Mouse (Mus musculus) frontal cortex, postnatal 25 days (tissue): ENCODE data around the gene Hbs1l.

Experiments used
- DNase-seq, 2 experiments: peaks; one replicate each; pipeline ENCODE4 v3.0.0; 2022; ENCODE audit warnings: low spot score in 2 of 2

Gene Hbs1l

DNA sequence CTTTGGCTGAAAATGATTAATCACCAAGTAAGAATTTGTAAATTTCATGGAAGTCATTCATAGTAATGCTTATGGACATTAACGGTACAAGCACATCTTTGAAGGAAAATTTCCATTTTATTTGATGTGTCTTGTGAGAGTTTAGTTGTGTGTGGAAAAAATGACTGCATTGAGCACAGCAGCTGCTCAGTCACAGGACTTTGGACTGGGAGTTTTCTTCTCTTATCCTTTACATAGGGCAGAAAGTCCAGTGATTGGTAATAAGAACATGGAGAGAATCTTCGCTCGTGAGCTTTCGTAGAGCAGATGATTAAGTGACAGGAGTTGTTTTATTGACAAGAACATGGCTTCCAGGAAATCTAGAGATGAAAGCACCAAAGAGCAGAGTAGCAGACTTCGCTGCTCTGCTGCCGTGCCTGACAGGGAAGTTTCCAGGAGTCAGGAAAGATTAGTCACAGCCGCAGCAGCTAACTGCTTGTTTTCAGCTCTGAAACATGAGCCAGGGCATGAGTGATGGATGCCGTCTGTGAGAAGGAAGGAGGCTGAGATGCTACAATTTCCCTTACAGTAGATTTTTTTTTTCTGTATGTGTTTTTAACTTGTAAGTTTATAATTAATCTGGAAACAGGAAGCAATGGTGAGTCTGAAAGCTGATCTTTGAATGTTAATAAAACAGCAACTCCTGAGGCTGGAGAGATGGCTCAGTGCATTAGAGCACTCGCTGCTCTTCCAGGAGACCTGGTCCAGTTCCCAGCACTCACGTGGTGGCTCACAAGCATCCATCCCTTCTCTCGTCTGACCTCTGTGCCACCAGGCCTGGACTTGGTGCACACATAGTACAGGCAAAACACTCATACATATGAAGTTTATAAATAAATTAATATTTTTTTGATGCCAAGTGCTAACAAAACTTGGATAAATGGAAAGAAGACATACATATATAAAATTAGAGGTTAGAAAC lies 9.2 kb downstream of the Hbs1l start:
- DNase-seq = no peak

DNA sequence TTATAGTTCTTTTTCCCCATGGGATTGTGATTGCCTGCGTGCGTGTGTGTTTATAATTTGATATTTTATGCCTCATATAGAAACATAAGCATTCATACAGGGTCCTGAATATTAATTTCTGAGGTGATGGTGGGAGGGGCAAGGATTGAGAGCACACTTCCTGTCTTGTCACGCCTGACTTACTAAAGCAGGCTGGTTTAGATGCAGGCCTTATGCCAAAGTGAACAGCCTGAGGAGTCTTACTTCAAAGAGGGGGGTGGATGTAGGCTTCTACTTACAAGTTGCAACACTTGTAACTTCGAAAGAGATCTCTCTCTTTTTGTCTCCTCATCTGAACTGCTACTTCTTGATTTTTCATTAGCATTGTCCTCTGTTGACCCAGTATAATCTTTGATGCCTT lies 18.0 kb downstream of the Hbs1l start:
- no peak for DNase-seq

DNA sequence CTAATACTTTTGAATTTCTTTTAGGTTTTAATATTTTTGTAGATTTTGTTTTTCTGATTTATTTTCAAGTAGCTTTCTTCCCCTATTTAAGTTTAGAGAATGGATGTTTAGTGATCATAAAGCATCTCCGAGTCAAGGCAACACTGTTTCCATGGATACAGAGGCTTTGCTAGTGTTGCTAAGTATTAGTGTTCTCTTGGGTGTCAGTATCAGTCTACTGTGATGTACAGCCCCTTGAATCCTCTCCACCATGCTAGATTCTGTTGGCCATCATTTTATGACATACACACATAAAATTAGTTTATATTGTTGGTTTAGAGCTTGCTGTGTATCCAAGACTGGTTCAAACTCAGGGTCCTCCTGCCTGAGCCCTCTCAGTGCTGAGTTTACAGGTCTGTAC lies 20.3 kb downstream of the Hbs1l start:
- DNase-seq = no peak

DNA sequence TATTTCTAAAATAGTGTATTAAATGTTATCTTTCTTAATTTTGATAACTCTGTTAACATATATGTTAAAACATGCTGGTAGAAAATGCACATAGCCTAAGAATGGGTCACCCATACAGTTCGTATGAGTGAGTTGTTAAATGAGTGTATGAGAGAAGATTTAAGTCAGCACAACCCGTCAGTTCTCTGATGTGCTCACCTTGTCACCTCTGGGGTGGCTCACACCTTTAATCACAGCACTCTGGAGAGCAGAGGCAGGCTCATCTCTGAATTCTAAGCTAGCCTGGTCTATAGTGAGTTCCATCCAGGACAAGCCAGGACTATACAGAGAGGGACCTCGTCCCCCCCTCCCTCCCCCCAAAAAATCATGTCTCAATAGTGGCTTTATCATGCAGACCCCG lies 22.5 kb downstream of the Hbs1l start:
- DNase-seq = no peak

DNA sequence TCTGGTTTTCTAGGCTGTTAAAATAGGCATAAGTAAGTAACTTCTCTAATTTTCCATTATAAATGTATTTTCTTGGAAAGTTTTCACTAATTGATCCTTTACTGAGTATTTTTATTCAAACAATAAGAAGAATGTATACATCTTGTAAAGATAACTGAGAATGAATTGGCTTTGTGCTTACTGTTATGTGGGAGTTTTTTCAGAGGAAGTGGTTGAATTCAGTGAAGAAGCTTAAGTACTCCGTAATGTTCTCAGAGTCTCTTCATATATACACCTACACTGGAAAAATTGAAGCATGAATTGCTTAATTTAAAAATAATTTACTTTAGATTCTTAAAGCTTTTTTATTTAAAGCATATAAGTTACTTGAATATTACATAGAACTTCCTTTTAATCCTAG lies 23.2 kb downstream of the Hbs1l start:
- DNase-seq = no peak

DNA sequence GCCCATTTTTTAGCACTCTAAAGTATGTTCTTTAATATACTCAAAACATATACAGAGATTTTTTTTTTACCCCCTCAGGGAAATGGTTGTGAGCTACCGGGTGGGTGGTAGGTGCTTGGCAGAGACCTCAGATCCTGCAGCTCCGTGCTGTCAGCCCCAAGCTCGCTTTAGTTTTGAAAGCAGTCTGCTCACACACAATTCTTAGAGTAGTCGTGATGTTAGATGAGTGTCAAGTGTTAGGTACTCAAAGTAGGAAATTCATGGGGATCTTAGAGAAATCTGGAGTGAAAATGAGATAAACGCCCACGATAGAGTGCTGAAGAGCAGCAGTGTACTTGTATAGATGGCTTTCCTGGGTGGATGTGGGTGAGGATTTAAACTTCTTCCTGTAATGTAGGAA lies 24.8 kb downstream of the Hbs1l start:
- DNase-seq = no peak

DNA sequence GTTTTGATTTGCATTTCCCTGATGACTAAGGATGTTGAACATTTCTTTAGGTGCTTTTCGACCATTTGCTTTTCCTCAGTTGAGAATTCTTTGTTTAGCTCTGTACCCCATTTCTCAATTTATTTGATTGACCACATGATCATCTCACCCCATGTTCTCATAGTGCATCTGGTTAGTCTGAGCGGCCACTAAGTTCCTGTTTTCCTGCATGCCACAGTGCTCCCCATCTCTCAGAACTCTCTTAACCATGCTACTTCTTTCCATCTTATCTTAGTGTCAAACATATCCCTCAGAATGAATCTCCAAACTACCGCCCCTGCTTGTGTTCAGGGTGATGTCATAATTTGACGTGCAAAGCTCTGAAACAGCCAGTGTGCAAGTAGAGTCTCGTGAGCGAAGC lies 30.6 kb downstream of the Hbs1l start:
- DNase-seq = no peak

DNA sequence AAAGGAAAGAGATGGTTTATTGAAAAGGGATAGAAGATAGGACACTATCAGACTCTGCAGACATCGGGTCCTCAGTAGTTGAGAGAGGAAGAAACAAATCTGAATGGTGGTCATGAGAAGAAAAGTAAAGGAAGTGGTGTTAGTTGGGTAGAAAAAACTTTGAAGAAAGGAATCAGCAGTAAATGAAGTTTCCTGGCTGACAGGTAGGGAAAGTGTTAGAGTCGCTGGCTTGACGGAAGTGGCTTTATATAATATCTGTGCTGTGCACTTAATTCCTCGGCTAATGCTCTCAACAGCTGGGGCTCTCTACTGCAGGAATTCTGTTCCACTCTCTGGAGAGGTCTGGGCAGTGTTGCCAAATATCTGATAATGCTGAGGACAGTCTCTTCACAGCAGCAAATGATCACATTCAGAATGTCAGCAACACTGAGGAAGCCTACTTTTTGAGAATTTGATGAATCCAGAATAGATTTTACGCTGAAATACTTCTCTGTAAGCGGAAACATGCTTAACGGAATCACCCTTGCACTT lies 31.9 kb downstream of the Hbs1l start:
- DNase-seq = no peak

DNA sequence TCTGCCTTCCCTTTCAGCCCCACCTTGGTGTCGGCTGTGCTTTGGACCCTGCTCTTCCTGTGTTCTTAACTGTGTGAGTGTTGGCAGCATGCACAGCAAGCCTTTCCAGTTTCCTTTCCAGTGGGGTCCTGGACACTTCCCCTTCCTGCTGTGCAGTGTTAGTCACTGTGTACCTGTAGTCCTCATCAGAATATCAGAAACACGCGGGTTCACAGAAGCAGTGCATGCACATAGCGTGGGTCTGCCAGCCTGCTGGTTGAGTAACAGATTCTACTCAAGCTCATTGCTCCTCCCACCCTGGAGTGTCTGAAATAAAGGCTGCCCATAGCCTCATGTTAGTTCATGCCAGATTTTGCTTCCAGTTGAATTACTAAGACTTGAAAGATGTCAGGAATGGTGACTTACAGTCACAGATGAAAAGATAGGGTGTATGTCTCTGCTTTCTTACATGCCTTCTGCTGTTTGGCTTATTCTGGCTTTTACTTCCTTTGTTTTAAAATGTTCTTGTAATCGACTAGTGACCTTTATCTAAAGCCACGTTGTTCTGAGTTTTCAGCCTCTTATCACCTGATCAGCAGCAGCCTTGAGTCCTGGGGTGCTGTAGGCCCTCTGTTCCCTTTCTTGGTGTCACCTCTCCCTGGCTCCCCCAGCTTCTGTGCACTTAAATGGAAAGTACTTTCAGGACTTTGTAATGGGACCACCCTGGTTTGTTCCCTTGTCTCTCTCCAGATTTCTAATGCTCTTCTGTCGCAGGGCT lies 38.7 kb downstream of the Hbs1l start:
- DNase-seq = no peak

DNA sequence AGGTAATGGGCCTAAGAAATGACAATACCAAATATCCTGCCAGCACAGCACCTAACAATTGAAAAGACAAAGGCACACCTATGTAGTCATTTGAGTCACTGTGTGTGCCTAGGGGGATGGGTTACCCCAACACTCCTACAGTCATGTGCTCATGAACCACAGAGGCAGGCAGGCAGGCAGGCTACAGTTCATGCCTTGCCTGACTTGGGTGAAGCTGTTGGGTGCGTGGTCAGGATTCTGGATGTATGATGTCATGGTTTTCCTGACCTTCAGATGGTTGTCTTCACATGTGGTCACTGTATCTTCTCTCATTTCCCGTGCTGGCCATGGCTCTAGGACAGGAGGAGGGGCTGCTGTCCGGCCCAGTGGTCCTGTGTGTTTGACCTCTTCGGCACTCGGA lies 39.8 kb downstream of the Hbs1l start:
- DNase-seq = no peak

DNA sequence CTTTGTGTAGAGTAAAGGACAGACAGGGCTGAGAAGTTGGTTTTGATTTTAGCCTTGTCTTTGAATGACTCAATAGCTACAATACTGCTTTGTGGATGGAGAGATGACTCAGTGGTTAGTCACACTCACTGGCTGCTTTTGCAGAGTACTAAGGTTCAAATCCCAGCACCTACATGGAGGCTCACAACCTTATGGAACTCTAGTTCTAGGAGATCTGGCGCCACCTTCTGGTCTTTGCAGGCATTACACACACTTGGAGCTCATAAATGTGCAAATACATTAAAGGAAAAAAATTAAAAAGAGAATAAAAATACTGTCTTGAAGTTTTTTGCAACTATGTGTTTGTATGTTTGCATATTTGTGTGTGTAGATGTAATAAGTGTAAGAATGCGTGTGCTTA lies 41.4 kb downstream of the Hbs1l start:
- no peak for DNase-seq

DNA sequence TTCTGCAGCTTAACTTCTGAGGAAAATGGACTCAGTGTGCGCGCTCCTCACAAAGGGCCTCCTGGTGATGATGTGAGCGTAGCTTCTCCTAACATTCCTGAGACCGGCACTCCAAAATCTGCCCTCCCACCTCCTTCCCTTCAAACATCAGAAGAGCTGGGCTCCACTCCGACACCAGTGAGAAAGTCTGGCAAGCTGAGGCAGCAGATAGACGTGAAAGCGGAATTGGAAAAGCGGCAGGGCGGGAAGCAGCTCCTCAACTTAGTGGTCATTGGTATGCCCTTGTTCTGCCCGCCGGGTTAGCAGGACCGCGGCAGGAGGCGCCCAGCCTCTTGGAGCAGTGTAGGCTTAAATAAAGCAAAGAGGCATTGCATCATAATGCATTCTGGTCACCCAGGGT lies 45.9 kb downstream of the Hbs1l start:
- DNase-seq = no peak

DNA sequence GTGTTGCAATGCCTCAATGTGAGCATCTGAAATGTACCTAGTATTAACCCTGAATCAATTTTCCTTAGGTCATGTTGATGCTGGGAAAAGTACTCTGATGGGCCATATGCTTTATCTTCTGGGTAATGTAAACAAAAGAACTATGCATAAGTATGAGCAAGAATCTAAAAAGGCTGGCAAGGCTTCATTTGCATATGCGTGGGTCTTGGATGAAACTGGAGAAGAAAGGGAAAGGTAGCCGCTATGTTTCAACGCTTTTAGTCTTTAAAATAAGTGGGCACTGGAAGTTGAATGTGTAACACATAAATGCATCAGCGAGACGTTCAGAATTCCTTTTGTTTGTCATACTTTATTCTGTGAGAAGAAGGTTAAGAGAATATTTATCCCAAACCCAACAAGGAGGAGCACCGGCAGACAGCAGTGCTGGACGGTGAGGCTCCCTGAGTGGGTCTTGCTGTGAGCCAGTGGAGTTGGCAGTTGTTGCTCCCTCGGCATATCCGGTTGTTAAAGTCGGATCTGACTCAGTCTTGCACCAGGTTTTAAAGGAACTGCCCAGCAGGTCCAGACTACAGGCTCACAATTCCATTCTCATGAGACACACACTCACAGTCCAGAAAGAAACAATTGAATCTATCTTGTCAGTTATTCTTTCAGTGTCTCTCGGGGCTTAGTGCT lies 46.7 kb downstream of the Hbs1l start:
- DNase-seq = no peak

DNA sequence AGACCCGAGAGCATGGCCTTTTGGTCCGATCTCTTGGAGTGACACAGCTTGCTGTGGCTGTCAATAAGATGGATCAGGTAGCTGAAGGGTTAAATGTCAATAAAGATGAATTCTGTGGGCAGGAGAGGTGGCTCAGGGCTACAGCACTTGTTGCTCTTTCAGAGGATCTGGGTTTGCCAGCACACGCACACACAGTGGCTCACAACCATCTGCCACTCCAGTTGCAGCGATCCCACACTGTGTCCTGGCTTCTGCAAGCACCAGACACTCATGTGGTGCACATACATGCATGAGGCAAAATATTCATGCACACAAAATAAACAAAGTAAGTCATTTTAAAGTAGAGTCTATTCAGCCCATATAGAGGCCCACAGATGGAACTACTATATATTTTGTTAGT lies 51.6 kb downstream of the Hbs1l start:
- DNase-seq = no peak

DNA sequence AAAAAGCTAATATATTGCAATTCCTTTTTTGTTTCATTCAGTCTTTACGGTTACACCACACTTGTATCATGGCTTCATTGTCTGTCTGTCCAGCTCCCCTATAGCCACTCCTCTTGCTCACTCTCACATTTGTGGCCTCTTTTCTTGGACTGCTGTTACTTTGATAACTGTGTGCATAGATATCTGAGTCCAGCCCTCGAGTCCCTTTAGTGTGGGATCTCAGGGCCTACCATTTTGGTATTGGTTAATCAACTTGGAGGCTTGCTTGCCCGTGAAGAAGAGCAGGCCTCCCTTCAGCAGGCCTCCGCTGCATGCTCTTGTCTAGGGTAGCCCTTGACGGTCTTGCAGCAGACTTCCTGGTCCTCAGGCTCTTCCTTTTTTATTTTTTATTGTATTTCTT lies 53.7 kb downstream of the Hbs1l start:
- no peak for DNase-seq

DNA sequence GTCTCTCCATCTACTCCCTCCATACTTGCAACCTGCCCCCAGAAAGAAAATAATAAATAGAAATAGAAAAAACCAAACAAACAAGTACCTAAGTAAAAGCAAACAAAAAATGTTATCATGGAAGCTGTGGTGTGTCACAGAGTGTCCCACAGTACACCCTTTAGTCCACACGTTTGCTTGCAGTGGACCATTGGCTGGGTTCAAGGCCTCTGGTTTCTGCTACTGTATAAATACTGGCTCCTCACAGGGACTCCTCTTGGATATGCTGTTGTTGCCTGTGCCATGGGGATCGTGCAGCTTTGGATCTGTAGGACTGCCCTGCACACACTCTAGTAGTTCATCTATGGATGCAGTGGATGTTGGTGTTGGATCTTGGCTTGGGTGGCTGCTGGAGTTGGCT lies 54.2 kb downstream of the Hbs1l start:
- DNase-seq = no peak

DNA sequence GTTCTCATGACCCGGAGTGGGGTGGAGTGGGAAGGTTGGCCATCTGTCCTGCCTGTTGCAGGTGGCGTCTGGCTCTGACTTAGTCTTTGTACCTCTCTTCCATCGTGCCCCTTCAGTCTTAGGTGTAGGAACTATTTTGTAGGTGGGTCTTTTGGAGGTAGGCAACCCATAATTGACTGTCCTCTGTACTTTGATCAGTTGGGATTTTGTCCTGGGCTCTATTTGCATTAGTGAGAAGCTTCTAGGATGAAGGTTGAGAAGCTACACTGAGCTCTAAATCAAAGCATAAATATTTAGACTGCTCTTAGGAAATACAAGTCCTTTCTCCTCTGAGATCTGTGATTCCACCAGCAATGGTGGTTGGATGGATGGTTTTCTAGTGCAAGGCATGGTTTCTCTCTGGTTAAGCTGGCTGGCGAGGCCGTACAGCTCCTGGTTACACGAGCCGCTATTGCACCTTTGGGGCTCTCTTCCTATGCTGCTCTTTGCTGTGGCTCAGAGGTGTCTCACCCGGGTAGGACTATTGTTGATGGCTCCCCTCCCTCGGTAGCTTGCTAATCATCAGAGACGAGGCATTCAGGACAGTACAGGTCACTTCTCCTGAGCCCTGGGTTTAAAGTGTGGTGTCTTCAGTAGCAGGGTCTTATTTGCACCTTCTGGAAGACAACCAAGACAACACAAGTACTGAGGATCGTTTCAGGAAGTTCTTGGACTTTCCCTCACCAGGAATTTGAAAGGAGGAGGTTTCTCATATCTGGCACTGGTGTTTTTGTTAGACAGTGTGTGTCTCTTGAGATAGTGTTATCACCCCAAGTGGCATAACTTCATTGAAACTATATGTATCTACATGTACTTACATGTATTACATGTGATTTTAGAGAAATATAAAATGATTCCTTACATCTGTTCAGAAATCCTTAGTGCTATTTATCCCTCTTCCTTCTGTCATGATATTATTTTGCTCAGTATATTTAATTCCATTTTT lies 55.0 kb downstream of the Hbs1l start:
- no peak for DNase-seq

DNA sequence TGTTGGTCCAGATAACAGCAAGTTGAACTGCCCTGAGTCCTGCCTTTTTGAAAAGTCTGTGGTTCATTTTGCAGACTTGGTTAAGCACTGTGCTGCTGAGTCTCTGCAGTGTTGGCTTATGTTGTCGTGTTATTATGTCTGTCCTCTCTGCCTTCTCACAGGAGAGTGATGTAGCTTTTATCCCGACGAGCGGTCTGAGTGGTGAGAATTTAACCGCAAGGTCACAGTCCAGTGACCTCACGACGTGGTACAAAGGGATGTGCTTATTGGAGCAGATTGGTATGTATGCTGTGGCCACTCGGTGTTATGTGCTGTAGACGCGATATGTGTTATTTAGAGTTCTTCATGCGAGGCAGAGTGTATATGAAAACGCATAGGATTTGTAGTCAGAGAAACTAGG lies 56.0 kb downstream of the Hbs1l start:
- DNase-seq = no peak

DNA sequence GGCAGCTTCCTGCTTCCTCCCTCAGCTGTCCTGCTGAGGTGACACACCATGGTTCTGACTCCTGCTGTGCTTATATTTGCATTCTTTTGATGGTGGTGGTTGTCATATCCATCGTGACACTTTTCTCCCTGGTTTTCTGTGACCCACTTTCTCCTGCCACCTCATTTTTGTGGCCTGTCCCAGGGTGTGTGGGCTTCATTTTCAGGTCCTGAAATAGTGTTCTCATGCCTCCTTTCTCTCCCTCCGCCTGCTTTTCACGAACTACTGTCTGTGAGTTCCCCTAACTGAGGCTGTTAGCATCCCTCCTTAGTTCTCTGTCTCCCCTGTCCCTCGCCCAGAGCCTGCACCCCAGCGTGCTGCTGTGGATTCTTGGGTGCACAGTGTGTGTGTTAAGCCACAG lies 58.1 kb downstream of the Hbs1l start:
- no peak for DNase-seq

DNA sequence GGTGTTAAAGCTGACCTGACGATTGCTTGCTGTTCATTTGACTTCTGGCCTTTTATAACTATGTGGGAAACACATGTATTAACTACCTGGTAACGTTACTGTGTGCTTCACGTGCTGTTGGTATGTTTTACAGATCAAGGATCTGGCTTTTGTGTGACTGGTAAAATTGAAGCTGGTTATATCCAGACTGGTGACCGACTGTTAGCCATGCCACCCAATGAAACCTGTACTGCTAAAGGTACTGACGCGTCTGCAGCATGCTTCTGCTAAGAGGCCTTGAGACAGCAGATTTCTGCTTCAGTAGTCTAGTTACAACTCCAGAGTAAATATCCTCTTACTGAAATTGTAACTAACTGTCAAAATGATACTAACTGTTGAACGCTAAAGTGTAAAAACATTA lies 58.7 kb downstream of the Hbs1l start:
- DNase-seq = no peak

DNA sequence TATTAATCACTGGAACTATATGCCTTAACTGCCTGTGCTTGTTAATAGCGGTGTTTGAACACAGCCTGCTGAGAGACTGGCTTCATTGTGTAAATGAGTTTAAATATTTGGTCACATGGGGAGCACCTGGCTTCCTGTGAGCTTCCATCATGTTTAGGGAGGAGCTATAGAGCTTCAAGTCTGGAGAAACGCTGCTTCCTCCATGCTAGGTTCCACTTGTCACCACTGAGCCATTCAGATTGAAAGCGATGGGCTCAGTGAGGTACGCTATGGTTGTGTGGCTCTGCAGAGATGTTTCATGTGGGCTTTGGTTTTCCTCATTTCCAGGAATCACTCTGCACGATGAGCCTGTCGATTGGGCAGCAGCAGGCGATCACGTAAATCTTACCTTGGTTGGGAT lies 62.2 kb downstream of the Hbs1l start:
- no peak for DNase-seq
